Mouse (Mus musculus): ENCODE measurements around the gene Mfsd9.

The Mfsd9 gene

DNA sequence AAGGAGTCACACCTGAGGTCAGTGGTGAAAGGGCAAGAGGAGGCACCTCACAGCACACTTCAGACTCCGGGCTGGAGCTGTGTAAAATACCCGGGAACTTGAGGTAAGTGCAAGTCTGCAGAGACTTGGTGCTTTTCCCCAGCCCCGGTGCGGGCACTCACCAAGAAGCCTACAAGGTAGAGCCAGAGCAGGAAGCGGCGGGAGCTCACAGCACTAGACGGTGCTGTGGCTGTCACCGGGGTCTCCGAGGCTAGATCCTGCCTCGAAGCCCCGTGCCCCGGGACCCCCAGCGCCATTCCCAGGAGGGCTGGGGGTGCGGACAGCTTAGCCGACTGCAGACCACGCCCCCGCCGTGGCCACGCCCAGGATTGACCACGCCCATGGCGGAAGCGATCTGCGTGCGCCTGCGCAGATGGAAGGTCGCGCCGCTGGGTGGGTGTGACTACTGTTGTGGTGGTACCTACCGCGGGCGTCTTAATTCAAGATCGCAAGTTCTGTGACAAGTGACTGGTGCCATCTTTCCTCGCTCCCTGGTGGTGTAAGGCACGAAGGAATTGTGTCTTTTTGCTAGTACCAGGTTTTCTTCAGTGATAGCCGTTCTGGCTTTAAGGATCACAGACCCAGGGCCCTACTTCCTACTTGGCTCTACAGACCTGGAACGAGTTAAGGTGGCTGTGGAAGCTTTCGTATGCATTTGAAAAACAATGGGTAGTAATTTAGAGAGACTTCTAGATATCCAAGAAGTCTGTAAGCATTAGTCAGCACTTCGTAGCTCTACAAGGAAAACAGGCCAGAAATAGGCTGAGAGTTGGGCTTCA, at the start of gene Mfsd9:
TSS of gene Mfsd9 (minus strand) at position 364 of the 818 bp plus-strand sequence.
- DNase-seq (ENCODE audit: low spot score in 2 of 2): peak; percentile 79 to 89

GRCm38 (mm10) chr1:40835468-40835867, 45.0 kb upstream of the Mfsd9 start:
- no peak for DNase-seq (ENCODE audit: low spot score in 2 of 2)

- no peak for DNase-seq (ENCODE audit: low spot score in 2 of 2)
Observed at GRCm38 (mm10) chr1:40830712-40831507, 40.4 kb upstream of the Mfsd9 start.

DNA sequence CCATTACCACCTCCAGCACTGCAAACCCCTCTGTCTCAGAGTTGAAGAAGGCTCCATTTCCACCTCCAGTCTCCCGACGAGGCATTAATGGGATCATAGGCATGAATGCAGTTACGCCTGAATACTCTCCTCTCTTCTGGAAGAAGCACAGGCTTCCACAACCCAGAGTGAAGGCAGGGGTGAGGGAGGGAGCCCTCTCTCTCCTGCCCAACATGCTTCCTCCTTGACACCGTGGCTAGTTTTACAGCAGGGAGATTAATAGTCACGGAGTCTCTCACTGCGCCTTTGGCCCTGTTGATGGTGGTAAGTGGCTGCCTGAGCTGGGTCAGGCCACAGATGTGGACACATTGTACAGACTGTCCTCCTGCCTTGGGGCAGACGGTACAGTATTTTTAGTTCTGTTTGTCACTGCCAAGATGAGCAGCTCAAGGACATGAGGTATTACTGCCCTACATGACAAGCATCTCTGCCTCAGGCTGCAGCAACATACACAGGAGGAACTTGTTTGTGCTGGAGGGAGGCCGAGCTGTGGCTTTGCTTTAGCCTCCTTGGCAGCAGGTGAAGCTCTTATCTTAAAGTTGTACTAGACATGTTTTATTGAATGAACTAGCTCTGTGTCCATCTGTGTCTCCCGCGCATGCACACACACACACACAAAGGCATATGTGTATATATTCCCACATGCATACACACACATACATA, 38.9 kb upstream of the Mfsd9 start:
- no peak for DNase-seq (ENCODE audit: low spot score in 2 of 2)

GRCm38 (mm10) chr1:40825826-40826225, 35.3 kb upstream of the Mfsd9 start:
- no peak for DNase-seq (ENCODE audit: low spot score in 2 of 2)

- DNase-seq (ENCODE audit: low spot score in 2 of 2): no peak
Observed at GRCm38 (mm10) chr1:40824936-40825335, 34.4 kb upstream of the Mfsd9 start.

- DNase-seq (ENCODE audit: low spot score in 2 of 2): no peak
Observed at GRCm38 (mm10) chr1:40824517-40824916, 34.0 kb upstream of the Mfsd9 start.

DNA sequence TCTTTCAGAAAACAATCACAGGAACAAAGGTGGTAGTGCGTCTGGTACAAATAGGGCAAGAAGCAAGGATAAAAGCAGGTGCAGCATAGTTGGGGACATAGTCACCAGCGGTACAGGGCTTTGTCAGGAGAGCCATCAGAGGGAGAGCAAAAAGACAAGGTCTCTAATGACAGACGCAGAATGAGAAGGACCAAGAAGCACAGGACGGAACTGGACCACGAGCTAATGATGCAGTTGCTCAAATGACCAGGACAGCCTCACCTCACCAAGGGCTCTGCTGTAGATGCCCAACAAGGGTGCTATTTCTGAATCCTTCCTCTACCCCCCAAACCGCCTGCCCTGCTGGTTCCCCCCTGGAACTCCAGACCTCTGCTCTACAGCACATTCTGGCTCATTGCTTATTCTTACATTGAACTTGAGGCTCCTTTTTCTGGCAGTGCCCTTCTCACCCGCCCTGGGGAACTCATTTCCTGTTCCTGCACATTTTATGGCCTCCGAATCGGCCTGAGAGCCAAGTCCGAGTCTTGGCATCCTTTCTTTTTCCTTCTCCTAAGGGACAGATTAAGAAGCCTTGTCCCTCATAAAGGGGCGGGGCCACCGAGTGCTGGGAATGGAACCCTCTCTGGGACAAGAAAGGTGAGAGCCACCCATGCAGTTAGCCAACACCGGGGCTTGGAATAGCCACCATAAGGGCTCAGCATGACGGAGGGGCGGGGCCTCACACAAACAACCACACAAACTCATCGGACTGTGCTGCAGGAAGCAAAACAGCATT, 24.8 kb upstream of the Mfsd9 start:
- no peak for DNase-seq (ENCODE audit: low spot score in 2 of 2)

DNA sequence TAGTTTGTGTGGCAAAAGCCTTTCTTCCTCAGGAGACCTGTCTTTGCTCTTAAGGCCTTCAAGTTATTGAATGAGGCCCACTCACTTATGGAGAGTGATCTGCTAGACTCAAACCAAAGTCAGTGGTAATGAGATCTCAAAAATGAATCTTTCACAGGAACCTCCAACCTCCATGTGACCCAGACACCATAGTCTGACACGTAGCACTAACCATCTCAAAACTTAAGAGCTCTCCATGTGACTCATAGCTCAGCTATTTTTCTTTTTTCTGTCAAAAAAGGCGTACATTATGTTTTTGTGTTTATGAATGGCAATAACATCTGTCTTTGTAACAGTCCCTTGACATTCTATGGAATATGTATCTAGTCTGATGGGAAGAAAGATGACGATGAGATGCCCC, 18.2 kb upstream of the Mfsd9 start:
- DNase-seq (ENCODE audit: low spot score in 2 of 2): no peak

- no peak for DNase-seq (ENCODE audit: low spot score in 2 of 2)
Observed at GRCm38 (mm10) chr1:40805891-40806290, 15.4 kb upstream of the Mfsd9 start.

- no peak for DNase-seq (ENCODE audit: low spot score in 2 of 2)
Observed at GRCm38 (mm10) chr1:40805351-40805750, 14.9 kb upstream of the Mfsd9 start, which contains the start of gene Tmem182. TSS of gene Tmem182 (plus strand) at chr1:40805601.

- no peak for DNase-seq (ENCODE audit: low spot score in 2 of 2)
Observed at GRCm38 (mm10) chr1:40804118-40804517, 13.6 kb upstream of the Mfsd9 start.

DNA sequence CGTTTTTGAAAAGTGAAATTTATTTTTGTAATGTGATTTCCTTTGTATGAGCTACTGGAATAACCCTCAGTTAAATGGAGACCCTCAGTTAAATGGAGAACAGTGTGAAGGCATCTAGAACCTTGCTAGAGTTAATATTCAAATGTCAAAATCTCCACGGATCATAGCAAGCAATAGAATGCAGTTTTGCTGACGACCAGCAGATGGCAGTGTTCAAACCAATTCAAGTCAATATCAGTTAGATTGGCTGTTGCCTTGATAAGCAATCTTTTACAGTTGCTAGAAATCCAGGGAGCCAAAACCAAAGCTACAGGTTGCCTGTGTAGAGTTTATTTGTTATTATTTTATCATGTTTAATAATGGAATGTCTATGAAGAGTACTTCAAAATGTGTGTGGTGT, 12.3 kb upstream of the Mfsd9 start:
- DNase-seq (ENCODE audit: low spot score in 2 of 2): peak in 1 of 2 experiments; percentile 24

GRCm38 (mm10) chr1:40800908-40801307, 10.4 kb upstream of the Mfsd9 start:
- DNase-seq (ENCODE audit: low spot score in 2 of 2): no peak

GRCm38 (mm10) chr1:40799121-40799520, 8.6 kb upstream of the Mfsd9 start:
- DNase-seq (ENCODE audit: low spot score in 2 of 2): no peak

GRCm38 (mm10) chr1:40797348-40797747, 6.9 kb upstream of the Mfsd9 start:
- peak in 1 of 2 experiments; percentile 53 for DNase-seq (ENCODE audit: low spot score in 2 of 2)

DNA sequence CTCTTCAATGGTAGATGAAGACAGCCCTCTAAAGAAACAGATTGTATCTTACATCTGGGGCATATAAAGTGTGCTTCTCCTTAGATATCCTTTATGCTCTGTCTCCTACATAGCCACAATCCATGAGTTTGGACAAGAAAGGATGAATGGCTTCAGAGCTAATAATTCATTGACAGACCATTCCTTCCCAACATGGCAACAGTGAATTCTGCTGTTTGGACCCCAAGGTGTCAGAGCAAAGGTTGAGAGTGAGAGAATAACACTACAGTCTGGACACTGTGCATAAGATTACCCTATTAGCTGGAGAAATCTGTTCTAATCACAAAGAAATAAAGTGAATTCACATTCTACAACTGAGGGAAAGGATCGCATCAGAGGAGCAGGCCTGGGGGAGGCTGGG, 5.0 kb upstream of the Mfsd9 start:
- no peak for DNase-seq (ENCODE audit: low spot score in 2 of 2)

DNA sequence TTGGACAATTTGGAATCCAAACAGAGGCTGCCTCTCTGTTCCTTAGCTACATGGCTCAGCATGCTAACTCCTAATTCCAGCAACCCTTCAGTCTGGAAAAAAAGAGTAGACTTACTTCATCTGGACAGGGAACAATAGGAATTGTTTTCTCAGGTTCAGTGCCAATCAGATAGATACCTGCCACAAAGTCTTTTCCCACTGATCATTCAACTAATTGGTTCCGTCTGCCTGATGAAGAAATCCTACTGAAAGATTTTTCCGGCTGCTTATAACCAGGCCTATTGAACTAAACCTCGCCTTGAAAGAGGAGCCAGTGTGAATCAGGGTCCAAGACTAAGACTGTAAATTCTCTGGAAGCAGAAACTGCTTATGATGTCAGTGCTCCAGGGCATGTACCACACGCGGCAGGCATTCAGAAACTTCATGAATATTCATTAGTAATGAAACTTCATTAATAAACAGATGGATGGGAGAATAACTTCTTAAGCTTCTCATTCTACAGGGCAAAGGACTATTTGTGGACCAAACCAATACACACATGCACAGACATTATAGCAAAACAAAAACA, 737 bp downstream of the Mfsd9 start:
- DNase-seq (ENCODE audit: low spot score in 2 of 2): no peak

DNA sequence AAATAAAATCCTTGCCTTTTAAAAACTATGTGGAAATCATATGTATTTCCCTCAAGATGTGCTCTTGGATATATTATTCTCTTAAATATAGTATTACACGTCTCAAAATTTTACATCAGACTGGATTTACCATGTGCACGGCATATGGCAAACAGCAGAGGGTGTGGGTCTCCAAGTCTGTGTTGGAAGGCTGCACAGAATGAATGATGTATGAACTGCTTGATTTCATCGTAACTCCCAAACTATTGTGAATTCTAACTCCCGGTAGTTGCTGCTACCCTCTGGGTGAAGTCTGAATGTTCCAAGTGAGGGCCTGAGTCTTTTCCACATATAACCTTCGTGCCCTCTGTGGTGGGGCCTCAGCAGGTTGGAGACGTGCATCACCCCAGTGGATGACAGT, 1.5 kb downstream of the Mfsd9 start:
- DNase-seq (ENCODE audit: low spot score in 2 of 2): no peak

GRCm38 (mm10) chr1:40785876-40786445, 4.5 kb downstream of the Mfsd9 start:
- DNase-seq (ENCODE audit: low spot score in 2 of 2): no peak

- no peak for DNase-seq (ENCODE audit: low spot score in 2 of 2)
Observed at GRCm38 (mm10) chr1:40784306-40784705, 6.2 kb downstream of the Mfsd9 start.

All from frontal cortex, postnatal 10 days (tissue).